Mouse (Mus musculus) right cerebral cortex, postnatal 14 days (tissue): ENCODE results near the gene Susd3.

ENCODE experiments used
- DNase-seq: peaks from one replicate; pipeline ENCODE4 v3.0.0; 2022

The Susd3 gene

DNA sequence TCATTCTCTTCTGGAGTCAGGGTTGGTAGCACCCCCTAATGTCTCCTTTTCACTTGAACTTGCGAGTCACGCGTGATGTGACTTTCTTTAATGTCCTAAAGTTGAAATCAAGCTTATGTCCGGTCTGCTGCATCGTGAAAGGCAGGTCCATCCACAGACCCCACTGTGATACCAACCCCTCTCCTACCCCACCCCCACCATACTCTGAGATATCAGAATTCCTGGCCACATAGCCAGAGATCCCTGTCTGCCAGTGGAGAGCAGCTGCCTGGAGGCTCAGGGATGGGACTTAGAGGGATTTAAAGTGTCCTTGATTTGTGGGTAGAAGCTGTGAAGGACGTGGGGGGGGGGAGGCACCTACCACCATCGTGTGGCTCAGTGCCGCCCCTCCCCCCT is at the start of gene Susd3:
Gene Susd3 (minus strand): TSS at position 240 of the 396 bp plus-strand sequence.
- no peak for DNase-seq

DNA sequence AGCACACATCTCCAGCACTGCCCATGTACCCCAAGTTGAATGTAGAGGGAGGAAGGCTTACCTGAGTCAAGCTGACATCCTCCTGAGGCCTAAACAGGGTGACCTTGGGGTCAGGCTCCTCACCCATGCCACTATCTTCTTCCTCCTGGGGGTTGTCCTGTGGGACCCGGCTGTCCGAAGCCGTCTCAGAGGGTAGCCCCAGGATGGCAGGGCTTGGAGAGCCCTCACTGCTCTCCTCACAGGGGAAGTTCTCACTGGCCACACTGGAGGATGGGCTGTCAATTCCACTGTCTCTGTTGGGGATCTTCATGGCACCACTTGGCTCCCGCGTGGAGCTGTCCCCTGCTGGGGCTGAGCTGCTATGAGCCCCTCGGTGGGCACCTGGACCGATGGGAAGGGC is 47.8 kb upstream of the Susd3 start:
- DNase-seq, result no peak

- no peak for DNase-seq
Measured at GRCm38 (mm10) chr13:49294108-49294507, 45.6 kb upstream of the Susd3 start.

- DNase-seq, result no peak
Measured at GRCm38 (mm10) chr13:49291949-49292348, 43.4 kb upstream of the Susd3 start.

GRCm38 (mm10) chr13:49291398-49291797 is 42.9 kb upstream of the Susd3 start:
- no peak for DNase-seq

DNA sequence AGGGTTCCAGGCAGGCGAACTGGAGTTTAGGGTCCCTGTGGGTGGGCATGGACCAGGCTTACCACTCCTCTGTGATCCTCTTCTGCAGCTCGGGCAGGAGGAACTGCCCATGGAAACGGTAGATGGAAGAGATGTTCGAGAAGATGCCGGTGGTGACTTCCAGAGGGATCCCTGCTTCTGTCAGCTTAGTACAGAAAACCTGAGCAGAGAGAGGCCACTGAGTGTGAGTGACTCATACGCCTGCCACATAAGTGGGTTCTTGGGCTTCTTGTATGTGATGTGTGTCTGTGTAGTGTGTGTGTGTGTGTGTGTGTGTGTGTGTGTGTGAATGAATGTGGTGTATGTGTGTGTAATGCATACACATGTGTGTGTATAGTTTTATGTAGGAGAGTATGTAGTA is 38.7 kb upstream of the Susd3 start:
- no peak for DNase-seq

DNA sequence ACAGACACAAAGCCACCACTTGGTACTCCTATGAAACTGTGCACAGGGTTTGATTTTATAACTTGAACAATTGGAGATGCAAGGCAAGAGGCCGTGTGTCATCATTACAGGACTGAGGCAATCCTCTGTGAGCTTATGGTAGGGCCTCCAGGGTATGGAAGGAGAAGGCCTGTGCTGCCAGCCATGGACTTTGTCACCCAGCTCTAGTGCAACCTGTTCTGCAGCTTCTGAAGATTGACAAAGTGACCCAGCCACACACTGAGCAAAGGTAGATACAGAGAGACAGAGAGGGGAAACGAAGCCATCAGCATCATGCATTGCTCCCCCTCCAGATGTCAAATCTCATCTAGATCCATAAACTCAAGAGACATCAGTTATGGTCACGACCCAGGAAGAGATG is 38.2 kb upstream of the Susd3 start:
- no peak for DNase-seq

GRCm38 (mm10) chr13:49283686-49284085 is 35.2 kb upstream of the Susd3 start:
- no peak for DNase-seq

DNA sequence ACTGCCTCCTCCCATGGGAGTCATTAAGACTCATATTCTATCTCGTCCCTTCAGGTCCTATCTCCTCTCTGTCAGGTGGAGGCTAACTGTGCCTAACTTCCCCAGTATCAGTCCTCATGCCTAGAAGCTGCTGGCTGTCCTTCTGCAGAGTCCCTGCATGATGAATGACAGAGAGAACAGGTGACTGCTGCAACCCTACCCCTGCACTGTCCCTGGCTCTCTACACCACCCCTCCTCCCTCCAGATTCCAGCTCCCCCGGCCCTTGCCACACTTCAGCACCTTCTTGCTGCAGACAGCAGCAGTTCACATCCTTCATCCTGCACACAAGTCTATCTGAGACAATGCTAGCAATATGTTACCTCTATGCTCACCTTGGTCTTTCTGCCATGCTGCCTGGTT is 33.7 kb upstream of the Susd3 start:
- no peak for DNase-seq

- DNase-seq, result no peak
Measured at GRCm38 (mm10) chr13:49271831-49272765, 23.6 kb upstream of the Susd3 start.

DNA sequence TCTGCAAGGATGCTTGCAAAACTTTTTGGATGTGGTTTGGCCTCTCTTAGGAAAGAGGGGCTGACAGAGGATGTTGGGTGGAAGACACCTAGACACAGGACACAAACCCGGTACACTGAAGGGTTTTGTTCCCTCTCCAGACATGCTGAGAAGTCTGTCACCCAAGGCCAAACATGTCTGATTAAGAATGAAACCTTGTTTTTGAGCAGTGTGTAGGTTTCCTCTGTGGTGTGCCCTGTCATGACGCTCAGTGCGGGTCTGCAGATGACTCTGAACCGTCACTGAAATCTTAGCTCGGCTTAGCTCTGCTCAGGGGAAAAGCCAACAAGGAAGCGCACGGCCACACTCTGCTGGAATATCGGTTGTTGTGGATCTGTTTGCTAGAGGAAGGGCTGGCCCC is 22.0 kb upstream of the Susd3 start:
- DNase-seq, result no peak

DNA sequence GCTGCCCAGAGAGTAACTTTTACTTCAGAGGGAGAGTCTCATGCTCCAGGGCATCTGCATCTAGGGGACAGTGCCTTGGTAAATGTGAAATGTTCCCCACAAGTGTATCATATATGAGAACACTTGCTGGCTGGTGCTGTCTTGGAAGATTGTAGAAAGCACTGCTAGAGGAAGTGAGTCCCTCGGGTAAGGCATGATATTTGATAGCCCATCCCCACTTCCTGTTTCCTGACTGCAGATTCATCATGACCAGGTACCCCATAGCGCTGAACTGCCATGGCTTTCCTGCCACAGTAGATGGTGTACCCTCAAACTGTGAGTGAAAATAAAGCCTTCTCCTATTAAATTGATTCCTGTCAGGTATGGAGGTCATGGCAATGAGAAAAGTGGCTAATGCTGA is 19.1 kb upstream of the Susd3 start:
- DNase-seq, result no peak

- DNase-seq, result no peak
Measured at GRCm38 (mm10) chr13:49260036-49260722, 11.7 kb upstream of the Susd3 start.

DNA sequence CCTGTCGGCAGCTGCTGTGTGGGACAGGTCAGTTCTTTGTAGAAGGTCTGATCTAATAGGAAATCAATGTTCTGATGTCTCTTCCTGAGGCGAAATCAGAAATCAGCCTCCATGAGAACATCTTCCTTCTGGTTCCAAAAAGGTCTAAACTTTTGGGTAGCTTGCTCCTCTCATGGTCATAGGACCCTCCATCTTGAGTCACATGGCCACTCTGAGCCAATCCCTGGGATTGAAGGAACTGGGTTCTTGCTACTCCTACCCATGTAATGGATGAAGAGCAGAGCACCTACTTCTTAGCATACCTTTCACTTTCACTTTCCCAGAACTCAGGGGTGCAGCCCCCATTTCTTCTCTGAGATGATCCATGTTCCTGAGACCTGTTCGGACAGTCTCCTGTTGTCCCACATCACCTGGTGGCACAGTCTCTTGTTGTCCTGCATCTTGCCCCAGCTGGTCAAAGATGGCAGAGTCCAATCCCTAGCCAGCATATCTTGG is 9.4 kb upstream of the Susd3 start:
- DNase-seq, result no peak

GRCm38 (mm10) chr13:49252746-49253145 is 4.2 kb upstream of the Susd3 start:
- no peak for DNase-seq

DNA sequence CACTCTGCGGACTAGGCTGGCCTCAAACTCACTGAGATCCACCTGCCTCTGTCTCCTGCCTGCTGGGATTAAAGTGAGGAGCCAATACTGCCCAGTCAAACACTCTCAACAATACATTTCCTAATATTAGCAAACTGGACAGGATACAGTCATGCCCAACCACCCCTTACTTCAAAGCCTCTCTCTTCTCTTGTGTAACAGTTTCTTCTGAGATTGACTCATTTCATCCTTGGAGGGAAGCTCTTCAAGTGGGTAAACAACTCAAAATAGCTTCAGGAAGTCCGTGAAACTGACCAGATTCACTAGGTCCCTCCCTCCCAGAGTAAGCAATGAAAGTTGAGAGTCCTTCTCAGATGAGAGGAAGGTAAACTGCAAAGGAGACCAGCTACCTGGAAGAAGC is 3.6 kb upstream of the Susd3 start:
- no peak for DNase-seq

DNA sequence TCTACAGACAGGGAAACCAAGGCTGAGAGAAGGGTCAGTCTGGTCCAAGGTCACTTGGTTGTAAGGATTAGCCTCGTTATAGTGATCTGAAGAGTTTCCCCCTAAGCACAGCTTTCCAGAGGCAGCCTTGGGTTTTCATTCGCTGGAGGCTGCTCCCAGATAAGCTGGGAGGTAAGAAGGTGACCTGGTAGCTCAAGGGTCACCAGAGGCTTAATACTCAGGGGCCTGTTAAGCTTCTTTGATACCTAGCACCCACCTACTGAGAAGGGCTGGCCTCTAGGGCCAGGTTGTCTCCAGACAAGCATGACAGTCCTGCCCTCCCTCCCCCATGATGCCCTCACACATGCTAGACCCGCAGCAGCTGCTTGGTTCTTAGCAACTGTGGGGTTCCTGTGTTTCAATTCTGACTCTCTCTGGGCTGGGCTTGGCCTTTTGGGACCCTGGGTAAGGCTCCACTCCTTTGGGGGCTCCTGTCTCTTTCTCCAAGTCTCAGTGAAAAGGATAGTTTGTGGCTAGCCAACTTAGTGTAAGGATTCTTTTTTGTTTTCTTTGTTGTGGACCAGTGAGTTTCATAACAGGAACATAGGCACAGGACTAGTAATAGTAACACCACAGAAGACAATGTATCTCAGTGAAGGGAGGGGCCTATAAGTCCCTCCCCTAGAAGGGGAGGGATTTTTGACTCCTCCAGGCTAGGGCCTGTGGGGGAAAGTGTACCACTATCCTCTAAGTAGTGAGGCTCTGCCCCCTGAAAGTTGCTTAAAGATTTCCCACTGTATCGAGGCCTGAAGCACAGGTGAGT is 2.4 kb upstream of the Susd3 start:
- no peak for DNase-seq

DNA sequence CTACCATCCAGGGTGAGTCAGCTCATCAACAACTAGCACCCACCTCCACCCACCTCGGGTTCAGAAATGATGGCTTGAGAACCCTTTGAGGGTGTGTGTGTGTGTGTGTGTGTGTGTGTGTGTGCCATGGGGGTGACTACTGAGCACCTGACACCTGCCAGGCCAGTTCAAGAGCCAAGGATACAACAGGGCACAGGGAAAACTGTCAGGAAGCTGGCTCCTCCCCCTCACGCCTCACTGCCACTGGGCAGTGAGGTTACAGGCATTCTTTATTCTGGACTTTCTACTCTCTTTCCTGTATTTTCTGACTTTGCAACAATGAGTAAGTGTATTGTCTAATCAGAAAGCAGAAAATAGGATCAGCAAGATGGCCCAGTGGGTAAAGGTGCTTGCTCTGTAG is 1.1 kb upstream of the Susd3 start:
- DNase-seq, result no peak

DNA sequence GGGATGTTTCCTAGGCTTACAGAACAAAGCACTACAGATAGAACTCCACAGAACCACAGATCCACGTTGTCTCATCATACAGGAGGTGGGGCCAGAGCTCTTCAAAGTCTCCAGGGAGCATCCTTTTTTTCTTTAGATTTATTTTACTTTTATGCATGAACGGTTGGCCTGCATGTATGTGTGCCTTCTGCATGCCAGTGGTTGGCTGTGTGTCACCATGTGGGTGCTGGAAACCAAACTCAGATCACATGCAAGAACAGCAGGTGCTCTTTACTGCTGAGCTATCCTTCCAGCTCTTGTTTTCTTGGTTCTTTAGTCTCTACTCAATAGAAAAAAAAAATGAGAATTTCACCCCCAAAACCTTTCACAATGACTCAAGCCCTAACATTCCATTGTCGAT is 417 bp upstream of the Susd3 start:
- DNase-seq, result no peak

DNA sequence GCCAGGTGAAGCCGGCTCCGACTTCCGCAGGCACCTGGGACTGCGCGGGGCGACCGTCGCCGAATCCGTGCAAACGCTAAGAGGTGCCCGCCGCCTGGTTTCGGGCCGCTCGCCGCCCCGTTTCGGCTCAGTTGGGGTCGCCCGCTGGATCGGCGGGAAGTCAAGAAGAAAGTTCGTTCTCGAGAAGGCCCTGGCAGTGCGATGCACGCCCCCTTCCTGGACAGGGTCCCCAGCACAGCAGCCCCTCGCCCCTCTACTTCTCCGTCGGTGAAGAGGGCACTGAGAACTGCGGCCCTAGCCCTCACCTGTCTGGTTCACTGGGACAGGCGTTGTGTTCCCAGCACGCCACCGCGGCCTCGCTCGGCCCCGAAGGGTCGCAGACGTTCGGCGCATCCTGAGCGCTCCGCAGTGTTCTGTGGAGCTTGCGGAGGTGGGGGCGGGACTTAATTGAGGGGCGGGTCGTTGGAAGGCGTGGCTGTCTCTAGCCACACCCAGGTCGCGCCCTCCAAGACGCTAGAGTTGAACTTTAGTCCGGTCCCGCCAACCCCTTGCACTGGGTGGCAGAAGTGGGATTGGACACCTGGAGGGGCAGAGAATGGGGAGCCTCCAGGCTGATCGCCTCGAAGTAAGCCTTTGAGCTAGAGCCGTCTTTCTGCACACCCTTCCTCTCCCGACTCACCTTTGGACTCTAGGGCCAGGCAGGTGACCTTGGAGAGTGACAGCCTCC is 603 bp downstream of the Susd3 start:
- DNase-seq, result peak; percentile 27

GRCm38 (mm10) chr13:49247232-49247739 is 1.2 kb downstream of the Susd3 start:
- no peak for DNase-seq

GRCm38 (mm10) chr13:49246626-49247025 is 1.9 kb downstream of the Susd3 start:
- no peak for DNase-seq
